Mouse (Mus musculus) liver, adult 2 months (tissue): ENCODE measurements around the gene Adamtsl1. TPM values are rescaled to one million over a fixed set of nuclear protein-coding genes. Genes with fewer than 3 reads are reported as not detected.

Experiments used
- DNase-seq: peaks from one replicate; pipeline ENCODE4 v3.0.0-alpha.2; 2011; ENCODE audit warnings: low read depth, low spot score; ENCODE audit errors: extremely low read depth
- H3K27ac ChIP-seq: fragments of 200-500 bp; replicated peaks from 2 replicates; pipeline ENCODE4 v1.5.1; 2012; ENCODE audit warnings: low read depth, mild to moderate bottlenecking, control low read depth, inconsistent platforms, low read length; ENCODE audit not compliant: insufficient read depth
- H3K27me3 ChIP-seq: fragments of 200-500 bp; 2 replicates; pipeline ENCODE4 v1.6.1; 2012; ENCODE audit warnings: mild to moderate bottlenecking, moderate library complexity, low read length, inconsistent platforms; ENCODE audit not compliant: control insufficient read depth, insufficient read depth
- H3K36me3 ChIP-seq: fragments of 200-500 bp; 2 replicates; pipeline ENCODE4 v1.6.1; 2012; ENCODE audit warnings: low read length, inconsistent platforms; ENCODE audit not compliant: control insufficient read depth, insufficient read depth
- H3K4me1 ChIP-seq: fragments of 200-500 bp; 2 replicates; pipeline ENCODE4 v1.6.1; 2011; ENCODE audit warnings: low read length; ENCODE audit not compliant: control insufficient read depth, insufficient read depth
- H3K4me3 ChIP-seq: fragments of 200-500 bp; 2 replicates; pipeline ENCODE4 v1.5.1; 2011; ENCODE audit warnings: low read depth, mild to moderate bottlenecking, control low read depth, low read length, moderate library complexity; ENCODE audit not compliant: insufficient read depth
- H3K79me2 ChIP-seq: fragments of 200-500 bp; 2 replicates; pipeline ENCODE4 v1.6.1; 2012; ENCODE audit warnings: inconsistent platforms, mild to moderate bottlenecking, low read length, moderate library complexity; ENCODE audit not compliant: control insufficient read depth, insufficient read depth
- H3K9ac ChIP-seq: fragments of 200-500 bp; 2 replicates; pipeline ENCODE4 v1.6.1; 2012; ENCODE audit warnings: low read depth, mild to moderate bottlenecking, control low read depth, inconsistent platforms, low read length
- CTCF ChIP-seq: fragments of 200-500 bp; IDR thresholded peaks from 2 replicates; pipeline ENCODE4 v1.5.1; 2011; ENCODE audit warnings: low read depth, low read length, control low read depth
- POLR2A ChIP-seq: fragments of 200-500 bp; IDR thresholded peaks from 2 replicates; pipeline ENCODE4 v1.6.1; 2011; ENCODE audit warnings: low read length, control low read depth; ENCODE audit not compliant: insufficient read depth; ENCODE audit errors: extremely low read depth
- WGBS: fragments of 180-500 bp; shearing (Covaris S2); methylation state at CpG from one replicate; pipeline ENCODE4 v1.1.7; 2018; 5-methylcytosine and 5-hydroxymethylcytosine counted together
- polyA plus RNA-seq: library from polyadenylated mRNA; depleted of rRNA; stranded (reverse); fragments of >200 nt; gene quantifications from 2 replicates; pipeline ENCODE4 v1.2.3, GENCODE M21; 2012
- total RNA-seq: library from RNA; depleted of rRNA; stranded (reverse); fragments of >200 nt; gene quantifications from 2 replicates; pipeline ENCODE4 v1.2.3, GENCODE M21; 2014

The Adamtsl1 gene
- total and polyA plus RNA-seq, 2 experiments = 0.61 to 0.65 TPM

- TF ChIP-seq CTCF (no peak), POLR2A (no peak)
- no peak overlapping the region for H3K9ac ChIP-seq
- H3K4me1 ChIP-seq = no peaks in the 10 kb centered on the region
- DNase-seq = peak; percentile 2
- no peak overlapping the region for H3K27ac ChIP-seq
- H3K36me3 ChIP-seq = no peaks in the 10 kb centered on the region
- WGBS = 68% methylated on average over 8 of the region's 8 CpGs
- H3K4me3 ChIP-seq = no peak overlapping the region
- H3K27me3 ChIP-seq = no peaks in the 10 kb centered on the region
- no peaks in the 10 kb centered on the region for H3K79me2 ChIP-seq
These were observed 340.5 kb downstream of the Adamtsl1 start for GRCm38 (mm10) chr4:85854507-85854906.

DNA sequence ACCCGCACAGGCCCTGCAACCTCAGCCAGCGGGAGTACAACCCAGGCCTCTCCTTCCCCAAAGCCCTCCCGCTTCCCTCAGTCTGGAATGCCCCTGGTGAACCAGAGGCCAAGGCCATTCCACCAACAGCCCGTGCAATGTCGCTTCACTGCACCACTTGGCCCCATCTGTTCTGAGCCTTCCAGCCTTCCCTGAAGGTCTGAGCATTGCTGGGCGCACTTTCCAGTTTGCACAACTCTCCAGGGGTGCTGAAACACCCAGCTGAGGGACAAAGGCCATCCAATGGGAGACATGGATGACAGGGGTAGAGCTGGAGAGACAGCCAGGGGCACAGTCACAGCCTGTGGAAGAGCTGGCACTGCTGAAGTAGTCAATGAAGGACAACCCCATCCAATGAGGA lies 365.4 kb downstream of the Adamtsl1 start:
- H3K27me3 ChIP-seq = no peaks in the 10 kb centered on the region
- 55% methylated on average over 6 of the region's 6 CpGs for WGBS
- H3K79me2 ChIP-seq = no peaks in the 10 kb centered on the region
- H3K4me1 ChIP-seq = no peaks in the 10 kb centered on the region
- TF ChIP-seq POLR2A = no peak
- no peak for TF ChIP-seq CTCF
- no peak overlapping the region for H3K9ac ChIP-seq
- H3K27ac ChIP-seq = no peak overlapping the region
- H3K4me3 ChIP-seq = no peak overlapping the region
- no peaks in the 10 kb centered on the region for H3K36me3 ChIP-seq
- DNase-seq = no peak

- Histone ChIP-seq H3K9ac (no peak overlapping the region), H3K4me1 (no peaks in the 10 kb centered on the region), H3K27ac (no peak overlapping the region), H3K4me3 (no peak overlapping the region), H3K79me2 (no peaks in the 10 kb centered on the region), H3K36me3 (no peaks in the 10 kb centered on the region), H3K27me3 (no peaks in the 10 kb centered on the region)
- no peak for DNase-seq
- TF ChIP-seq CTCF = no peak
- TF ChIP-seq POLR2A = no peak
- 85% methylated on average over 4 of the region's 4 CpGs for WGBS
These were observed 367.3 kb downstream of the Adamtsl1 start for GRCm38 (mm10) chr4:85881318-85881717.

GRCm38 (mm10) chr4:85884031-85884430 lies 370.1 kb downstream of the Adamtsl1 start:
- Histone ChIP-seq H3K27ac (no peak overlapping the region), H3K4me1 (no peaks in the 10 kb centered on the region), H3K4me3 (no peak overlapping the region), H3K79me2 (no peaks in the 10 kb centered on the region), H3K36me3 (no peaks in the 10 kb centered on the region), H3K9ac (no peak overlapping the region), H3K27me3 (no peaks in the 10 kb centered on the region)
- peak; percentile 1 for DNase-seq
- no peak for TF ChIP-seq CTCF
- no peak for TF ChIP-seq POLR2A
- WGBS = 71% methylated on average over 4 of the region's 4 CpGs

DNA sequence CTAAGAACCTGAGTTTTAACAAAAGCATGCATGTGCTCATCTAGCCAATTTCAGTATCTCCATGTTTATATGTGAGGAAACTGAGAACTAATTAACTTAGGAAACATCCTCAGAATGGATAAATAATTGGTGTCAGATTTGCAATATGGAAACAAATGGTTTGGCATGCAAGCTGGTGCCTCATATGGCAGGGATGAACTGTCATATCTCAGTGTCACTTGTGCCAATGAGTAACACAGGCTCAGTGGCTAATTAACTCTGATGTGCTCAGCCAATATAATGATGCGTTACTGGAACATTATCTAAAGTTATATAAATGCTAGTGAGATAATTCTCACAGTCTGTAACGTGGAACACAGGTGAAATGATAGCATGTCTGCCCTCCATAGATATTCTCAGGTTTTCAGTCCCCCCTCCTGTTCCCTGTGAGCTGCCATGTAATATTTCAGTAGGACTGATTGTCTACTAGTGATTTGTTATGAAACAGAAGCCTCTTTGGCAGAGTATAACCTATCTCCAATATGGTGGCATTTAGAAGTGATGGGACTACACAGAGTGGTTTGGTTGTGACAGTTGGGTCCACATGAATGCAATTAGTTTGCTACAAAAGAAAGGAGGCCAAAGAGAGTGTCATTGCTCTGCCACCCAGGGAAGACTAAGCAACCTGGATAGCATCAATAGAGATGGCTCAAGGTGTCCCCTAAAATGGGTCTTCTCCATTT lies 376.1 kb downstream of the Adamtsl1 start:
- no peaks in the 10 kb centered on the region for H3K79me2 ChIP-seq
- 57% methylated on average over 2 of the region's 2 CpGs for WGBS
- no peaks in the 10 kb centered on the region for H3K36me3 ChIP-seq
- TF ChIP-seq POLR2A = no peak
- TF ChIP-seq CTCF = no peak
- H3K4me3 ChIP-seq = no peak overlapping the region
- no peaks in the 10 kb centered on the region for H3K4me1 ChIP-seq
- DNase-seq = no peak
- H3K27ac ChIP-seq = no peak overlapping the region
- no peak overlapping the region for H3K9ac ChIP-seq
- H3K27me3 ChIP-seq = no peaks in the 10 kb centered on the region

DNA sequence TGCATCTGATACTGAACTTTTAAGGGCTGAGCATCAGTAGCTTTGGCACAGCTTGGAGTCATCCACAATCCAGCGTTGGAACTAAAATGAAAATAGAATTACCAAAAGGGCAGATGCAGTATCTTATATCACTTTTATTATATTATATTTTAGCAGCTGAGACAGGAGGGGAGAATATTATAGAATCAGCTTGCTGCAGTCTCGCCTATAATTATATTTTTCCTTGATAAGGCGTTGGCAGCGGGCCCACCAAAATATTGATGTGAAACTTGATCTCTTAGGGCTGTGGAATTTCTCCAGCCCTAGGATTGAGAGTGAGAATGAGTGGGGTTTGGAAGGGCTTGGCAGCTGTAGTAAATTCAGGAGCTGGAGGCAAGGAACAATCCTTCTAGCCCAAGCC lies 387.3 kb downstream of the Adamtsl1 start:
- no peak for TF ChIP-seq POLR2A
- TF ChIP-seq CTCF = no peak
- no peaks in the 10 kb centered on the region for H3K79me2 ChIP-seq
- H3K27ac ChIP-seq = no peak overlapping the region
- H3K4me1 ChIP-seq = no peaks in the 10 kb centered on the region
- H3K9ac ChIP-seq = no peak overlapping the region
- no peak overlapping the region for H3K4me3 ChIP-seq
- no peak for DNase-seq
- 77% methylated on average over 4 of the region's 4 CpGs for WGBS
- H3K27me3 ChIP-seq = no peaks in the 10 kb centered on the region
- H3K36me3 ChIP-seq = no peaks in the 10 kb centered on the region
